Mouse (Mus musculus) kidney, postnatal 0 days (tissue): ENCODE measurements around the gene Gm28635. TPM values are rescaled to one million over a fixed set of nuclear protein-coding genes. Genes with fewer than 3 reads are reported as not detected.

ENCODE experiments used
- ATAC-seq: fragments of 200-750 bp; cut with Nextera tagmentation; replicated peaks from 2 replicates; pipeline ENCODE4 v1.8.0; 2017; ENCODE audit warnings: low read depth, moderate number of reproducible peaks, moderate TSS enrichment, moderate library complexity; ENCODE audit not compliant: low FRiP score
- DNase-seq: peaks from one replicate; pipeline ENCODE4 v3.0.0-alpha.2; 2016; ENCODE audit warnings: low spot score
- H3K27ac ChIP-seq: fragments of 300-500 bp; sonication (generic); 2 replicates; pipeline ENCODE4 v1.5.1; 2014; ENCODE audit warnings: mild to moderate bottlenecking
- H3K27me3 ChIP-seq: fragments of 300-500 bp; sonication (generic); 2 replicates; pipeline ENCODE4 v1.6.1; 2014; ENCODE audit warnings: low read length, mixed read lengths; ENCODE audit not compliant: insufficient read depth
- H3K36me3 ChIP-seq: fragments of 300-500 bp; sonication (generic); 2 replicates; pipeline ENCODE4 v1.6.1; 2014; ENCODE audit warnings: low read length, mixed read lengths; ENCODE audit not compliant: insufficient read depth
- H3K4me1 ChIP-seq: fragments of 300-500 bp; sonication (generic); replicated peaks from 2 replicates; pipeline ENCODE4 v1.6.1; 2014; ENCODE audit warnings: antibody characterized with exemption, low read length, mixed read lengths; ENCODE audit not compliant: insufficient read depth
- H3K4me2 ChIP-seq: fragments of 300-500 bp; sonication (generic); 2 replicates; pipeline ENCODE4 v1.6.1; 2014; ENCODE audit warnings: mild to moderate bottlenecking, low read length, moderate library complexity, mixed read lengths
- H3K4me3 ChIP-seq: fragments of 300-500 bp; sonication (generic); replicated peaks from 2 replicates; pipeline ENCODE4 v1.5.1; 2014; ENCODE audit warnings: low read depth, low read length
- H3K9ac ChIP-seq: fragments of 300-500 bp; sonication (generic); 2 replicates; pipeline ENCODE4 v1.6.1; 2014; ENCODE audit warnings: low read depth, low read length
- H3K9me3 ChIP-seq: fragments of 300-500 bp; sonication (generic); replicated peaks from 2 replicates; pipeline ENCODE4 v1.6.1; 2016; ENCODE audit warnings: low read length, inconsistent platforms, mixed read lengths
- CTCF ChIP-seq: IDR thresholded peaks from 2 replicates; pipeline ENCODE4 v1.5.1; 2016; ENCODE audit warnings: antibody characterized with exemption, low read depth, mild to moderate bottlenecking, moderate library complexity
- WGBS: fragments of 180-500 bp; shearing (Covaris S2); extraction: QIAGEN DNeasy Blood & Tissue Kit; methylation state at CpG from one replicate; pipeline ENCODE4 v1.1.7; 2014; 5-methylcytosine and 5-hydroxymethylcytosine counted together
- polyA plus RNA-seq: library from polyadenylated mRNA; unstranded; fragments of >200 nt; fragmentation: Nextera tagmentation; extraction: Ambion mirVana; gene quantifications from 2 replicates; pipeline ENCODE4 v1.2.1, GENCODE M21; 2015

The Gm28635 gene
- polyA plus RNA-seq, 1 experiment from 2014 or later = not detected

GRCm38 (mm10) chr2:84670569-84670933 lies 7.3 kb downstream of the Gm28635 start, which contains the start of gene Selenoh:
Gene Selenoh, minus strand, starts transcription at chr2:84670770.
- ATAC-seq (peak; percentile 93), DNase-seq (peak; percentile 97)
- Histone ChIP-seq H3K9ac (peak within 1 kb of the TSS; percentile 94), H3K4me2 (peak within 1 kb of the TSS; percentile 88), H3K9me3 (no peaks in the 10 kb centered on the region), H3K4me3 (peak within 1 kb of the TSS; percentile 98), H3K27ac (peak within 1 kb of the TSS; percentile 92), H3K36me3 (peaks cover 27% of the 10 kb centered on the region), H3K4me1 (peaks cover 12% of the 10 kb centered on the region; the same call in 1 of the 2 replicates), H3K27me3 (no peaks in the 10 kb centered on the region)
- WGBS = under 1% methylated on average over 20 of the region's 20 CpGs
- TF ChIP-seq CTCF = no peak

GRCm38 (mm10) chr2:84669828-84670568 lies 7.8 kb downstream of the Gm28635 start:
- peak; percentile 74 for ATAC-seq
- Histone ChIP-seq H3K4me2 (peak overlapping the region; percentile 88), H3K27ac (peak overlapping the region; percentile 92), H3K36me3 (peaks cover 21% of the 10 kb centered on the region), H3K9me3 (no peaks in the 10 kb centered on the region), H3K4me1 (peaks cover 12% of the 10 kb centered on the region; the same call in 1 of the 2 replicates), H3K27me3 (no peaks in the 10 kb centered on the region), H3K9ac (peak overlapping the region; percentile 94), H3K4me3 (peak overlapping the region; percentile 98)
- 3% methylated on average over 39 of the region's 39 CpGs for WGBS
- peak; percentile 47 for DNase-seq
- no peak for TF ChIP-seq CTCF

- 61% methylated on average over 12 of the region's 12 CpGs for WGBS
- ATAC-seq = no peak
- Histone ChIP-seq H3K4me2 (no peak overlapping the region), H3K9ac (no peak overlapping the region), H3K27me3 (no peaks in the 10 kb centered on the region), H3K27ac (no peak overlapping the region), H3K4me1 (peaks cover 12% of the 10 kb centered on the region; the same call in 1 of the 2 replicates), H3K4me3 (no peak overlapping the region), H3K36me3 (no peaks in the 10 kb centered on the region), H3K9me3 (no peaks in the 10 kb centered on the region)
- no peak for TF ChIP-seq CTCF
- no peak for DNase-seq
Measured at GRCm38 (mm10) chr2:84666081-84666480, 11.8 kb downstream of the Gm28635 start.

- Histone ChIP-seq H3K9ac (no peak overlapping the region), H3K4me3 (no peak overlapping the region), H3K27ac (no peak overlapping the region), H3K4me1 (no peaks in the 10 kb centered on the region), H3K27me3 (no peaks in the 10 kb centered on the region), H3K36me3 (no peaks in the 10 kb centered on the region), H3K4me2 (no peak overlapping the region), H3K9me3 (no peaks in the 10 kb centered on the region)
- ATAC-seq (no peak), DNase-seq (peak; percentile 62)
- TF ChIP-seq CTCF = peak; percentile 69
- 38% methylated on average over 2 of the region's 2 CpGs for WGBS
Measured at GRCm38 (mm10) chr2:84662866-84663265, 15.0 kb downstream of the Gm28635 start.

GRCm38 (mm10) chr2:84660253-84660652 lies 17.6 kb downstream of the Gm28635 start:
- ATAC-seq (no peak), DNase-seq (peak; percentile 79)
- no peak overlapping the region for H3K9ac ChIP-seq
- H3K4me1 ChIP-seq = no peaks in the 10 kb centered on the region
- no peak overlapping the region for H3K4me3 ChIP-seq
- no peaks in the 10 kb centered on the region for H3K27me3 ChIP-seq
- 58% methylated on average over 3 of the region's 3 CpGs for WGBS
- no peak overlapping the region for H3K27ac ChIP-seq
- H3K4me2 ChIP-seq = no peak overlapping the region
- no peaks in the 10 kb centered on the region for H3K9me3 ChIP-seq
- TF ChIP-seq CTCF = peak; percentile 80
- no peaks in the 10 kb centered on the region for H3K36me3 ChIP-seq

- Histone ChIP-seq H3K4me2 (no peak within 1 kb of the TSS), H3K4me1 (no peaks in the 10 kb centered on the region), H3K36me3 (no peaks in the 10 kb centered on the region), H3K9ac (no peak within 1 kb of the TSS), H3K4me3 (no peak within 1 kb of the TSS), H3K27ac (no peak within 1 kb of the TSS), H3K27me3 (no peaks in the 10 kb centered on the region), H3K9me3 (no peaks in the 10 kb centered on the region)
- ATAC-seq = no peak
- no peak for DNase-seq
- no peak for TF ChIP-seq CTCF
- WGBS = 96% methylated on average over 32 of the region's 32 CpGs
Measured at GRCm38 (mm10) chr2:84658806-84659205, 19.0 kb downstream of the Gm28635 start, which contains the start of gene Btbd18. Gene Btbd18, plus strand, starts transcription at chr2:84659079.
